Mouse (Mus musculus) midbrain, embryonic 13.5 days (tissue): ENCODE data around the gene Dpyd. TPM values are rescaled to one million over a fixed set of nuclear protein-coding genes. Genes with fewer than 3 reads are reported as not detected.
A peak's percentile ranks its signal among the peaks of the same experiment; 100 is the strongest.

Experiments
- ATAC-seq: fragments of 200-750 bp; cut with Nextera tagmentation; 2 replicates; pipeline ENCODE4 v1.8.0; 2017; ENCODE audit warnings: mild to moderate bottlenecking, moderate TSS enrichment, moderate library complexity
- H3K27ac ChIP-seq: fragments of 300-500 bp; sonication (generic); 2 replicates; pipeline ENCODE4 v1.5.1; 2015; ENCODE audit warnings: inconsistent platforms, mild to moderate bottlenecking, moderate library complexity
- H3K27me3 ChIP-seq: fragments of 300-500 bp; sonication (generic); 2 replicates; pipeline ENCODE4 v1.6.1; 2015; ENCODE audit warnings: mild to moderate bottlenecking, inconsistent platforms
- H3K36me3 ChIP-seq: fragments of 300-500 bp; sonication (generic); 2 replicates; pipeline ENCODE4 v1.6.1; 2015; ENCODE audit warnings: mild to moderate bottlenecking, inconsistent platforms
- H3K4me1 ChIP-seq: fragments of 300-500 bp; sonication (generic); replicated peaks from 2 replicates; pipeline ENCODE4 v1.6.1; 2015; ENCODE audit warnings: inconsistent platforms
- H3K4me2 ChIP-seq: fragments of 300-500 bp; sonication (generic); replicated peaks from 2 replicates; pipeline ENCODE4 v1.6.1; 2015; ENCODE audit warnings: moderate library complexity, mild to moderate bottlenecking, inconsistent platforms
- H3K4me3 ChIP-seq: fragments of 300-500 bp; sonication (generic); replicated peaks from 2 replicates; pipeline ENCODE4 v1.5.1; 2015; ENCODE audit warnings: mild to moderate bottlenecking, inconsistent platforms
- H3K9ac ChIP-seq: fragments of 300-500 bp; sonication (generic); replicated peaks from 2 replicates; pipeline ENCODE4 v1.6.1; 2015; ENCODE audit warnings: mild to moderate bottlenecking, inconsistent platforms
- H3K9me3 ChIP-seq: fragments of 300-500 bp; sonication (generic); 2 replicates; pipeline ENCODE4 v1.6.1; 2016; ENCODE audit warnings: mild to moderate bottlenecking, inconsistent platforms
- WGBS: fragments of 180-500 bp; shearing (Covaris S2); methylation state at CpG from one replicate; pipeline ENCODE4 v1.1.7; 2015; 5-methylcytosine and 5-hydroxymethylcytosine counted together
- polyA plus RNA-seq: library from polyadenylated mRNA; unstranded; fragments of >200 nt; fragmentation: Nextera tagmentation; extraction: Ambion mirVana; gene quantifications from 2 replicates; pipeline ENCODE4 v1.2.1, GENCODE M21; 2015

Dpyd gene
- polyA plus RNA-seq, 1 experiment from 2014 or later: 3.6 TPM

DNA sequence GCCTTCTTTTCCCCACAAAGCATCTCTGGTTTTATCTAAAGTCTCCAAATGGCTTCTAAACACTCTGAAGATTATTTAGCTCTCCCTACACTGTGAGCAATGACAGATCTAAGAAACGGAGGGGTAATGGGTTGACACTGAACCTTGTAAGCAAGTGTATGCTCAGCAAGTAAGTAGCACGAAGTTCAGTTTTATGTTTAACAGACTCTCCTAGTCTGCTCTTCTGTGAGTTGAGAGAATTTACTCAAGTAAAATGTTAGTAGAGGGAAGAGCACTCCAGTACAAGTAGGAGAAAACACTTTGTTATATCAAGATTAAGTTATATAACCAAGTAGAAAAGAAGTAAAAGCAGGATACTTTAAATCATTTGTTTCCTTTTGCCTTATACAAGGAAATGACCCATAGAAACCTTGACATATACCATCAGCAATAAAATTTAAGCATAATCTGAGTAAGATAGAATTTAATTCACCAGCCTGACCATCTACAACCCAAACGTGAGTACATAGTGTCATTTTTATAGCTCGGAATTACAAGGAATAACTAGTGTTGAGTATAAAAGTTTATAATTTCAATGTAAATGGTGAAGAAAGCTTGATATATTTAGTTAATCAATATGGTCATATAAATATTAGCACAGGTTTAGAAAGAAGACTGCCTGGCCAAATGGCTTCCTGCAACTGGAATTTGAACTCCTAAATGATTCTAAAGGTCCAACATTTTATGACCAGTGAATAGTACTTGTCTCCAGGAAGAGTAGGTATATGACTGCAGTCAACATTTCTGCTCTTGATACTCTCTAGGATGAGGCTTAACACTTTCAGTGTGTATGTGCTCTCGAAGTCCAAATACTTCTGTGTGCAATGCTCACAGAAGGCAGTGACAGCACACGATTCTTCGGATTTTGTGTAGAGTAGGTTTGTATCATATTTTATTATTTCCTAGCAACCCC lies 40.0 kb downstream of the Dpyd start:
- Histone ChIP-seq H3K4me2 (no peak overlapping the region), H3K9me3 (no peaks in the 10 kb centered on the region), H3K27ac (no peak overlapping the region), H3K9ac (no peak overlapping the region), H3K4me3 (no peak overlapping the region), H3K27me3 (no peaks in the 10 kb centered on the region), H3K36me3 (no peaks in the 10 kb centered on the region), H3K4me1 (no peaks in the 10 kb centered on the region)
- 96% methylated on average over 7 of the region's 7 CpGs for WGBS
- no peak for ATAC-seq

GRCm38 (mm10) chr3:118608708-118609107 lies 46.8 kb downstream of the Dpyd start:
- Histone ChIP-seq H3K4me1 (no peaks in the 10 kb centered on the region), H3K4me2 (no peak overlapping the region), H3K9ac (no peak overlapping the region), H3K9me3 (no peaks in the 10 kb centered on the region), H3K4me3 (no peak overlapping the region), H3K36me3 (no peaks in the 10 kb centered on the region), H3K27me3 (no peaks in the 10 kb centered on the region), H3K27ac (no peak overlapping the region)
- WGBS: 58% methylated on average over 4 of the region's 4 CpGs
- ATAC-seq: no peak

GRCm38 (mm10) chr3:118626455-118627375 lies 64.8 kb downstream of the Dpyd start:
- Histone ChIP-seq H3K9ac (no peak overlapping the region), H3K9me3 (no peaks in the 10 kb centered on the region), H3K4me3 (no peak overlapping the region), H3K4me2 (no peak overlapping the region), H3K4me1 (peaks cover 9% of the 10 kb centered on the region), H3K27ac (peak overlapping the region; percentile 39; the same call in 1 of the 2 replicates), H3K27me3 (no peaks in the 10 kb centered on the region), H3K36me3 (no peaks in the 10 kb centered on the region)
- WGBS: 28% methylated on average over 9 of the region's 9 CpGs
- ATAC-seq: peak; percentile 92

- no peaks in the 10 kb centered on the region for H3K27me3 ChIP-seq
- no peaks in the 10 kb centered on the region for H3K36me3 ChIP-seq
- WGBS: 91% methylated on average over 1 of the region's 1 CpGs
- H3K27ac ChIP-seq: no peak overlapping the region
- H3K4me1 ChIP-seq: peaks cover 9% of the 10 kb centered on the region
- no peak overlapping the region for H3K4me2 ChIP-seq
- no peak overlapping the region for H3K4me3 ChIP-seq
- no peak for ATAC-seq
- H3K9me3 ChIP-seq: no peaks in the 10 kb centered on the region
- no peak overlapping the region for H3K9ac ChIP-seq
These were observed 67.8 kb downstream of the Dpyd start for GRCm38 (mm10) chr3:118629737-118630136.

DNA sequence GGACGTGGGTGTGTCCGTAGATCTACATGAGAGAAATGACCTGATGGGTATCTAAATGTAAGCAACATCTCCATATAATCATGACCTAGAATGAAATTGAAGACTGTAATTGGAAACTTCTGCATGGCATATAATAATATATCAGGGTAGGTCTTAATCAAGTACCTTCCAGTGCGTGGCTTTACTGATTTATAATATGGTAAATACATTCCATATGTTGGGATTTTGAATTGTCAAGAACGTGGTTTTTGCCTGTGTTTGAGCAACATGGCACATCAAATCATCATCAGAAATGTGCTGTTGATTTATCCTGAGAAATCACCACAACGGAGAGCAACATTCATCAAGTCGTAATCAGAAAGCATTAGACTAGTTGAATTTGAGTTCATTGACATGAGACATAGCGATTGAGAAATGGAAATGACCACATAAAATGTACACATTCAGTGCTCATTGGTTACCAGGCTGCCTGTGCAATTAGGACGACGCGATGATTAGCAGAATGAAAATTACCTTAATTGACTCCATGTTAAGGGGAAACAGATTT lies 84.2 kb downstream of the Dpyd start:
- H3K36me3 ChIP-seq: no peaks in the 10 kb centered on the region
- WGBS: 88% methylated on average over 10 of the region's 10 CpGs
- no peak for ATAC-seq

GRCm38 (mm10) chr3:118663987-118664692 lies 102.2 kb downstream of the Dpyd start:
- Histone ChIP-seq H3K36me3 (no peaks in the 10 kb centered on the region), H3K9me3 (no peaks in the 10 kb centered on the region), H3K4me1 (no peaks in the 10 kb centered on the region), H3K4me2 (no peak overlapping the region), H3K27me3 (no peaks in the 10 kb centered on the region), H3K4me3 (no peak overlapping the region), H3K27ac (no peak overlapping the region), H3K9ac (no peak overlapping the region)
- ATAC-seq: no peak
- 50% methylated on average over 5 of the region's 5 CpGs for WGBS

More for the DNA sequence above, 84.2 kb downstream of the Dpyd start:
- Histone ChIP-seq H3K4me2 (no peak overlapping the region), H3K9ac (no peak overlapping the region), H3K27ac (no peak overlapping the region), H3K4me3 (no peak overlapping the region), H3K9me3 (no peaks in the 10 kb centered on the region), H3K27me3 (no peaks in the 10 kb centered on the region), H3K4me1 (no peaks in the 10 kb centered on the region)

- peak overlapping the region; percentile 5; the same call in 1 of the 2 replicates for H3K4me3 ChIP-seq
- H3K27ac ChIP-seq: peak overlapping the region; percentile 32; the same call in 1 of the 2 replicates
- H3K36me3 ChIP-seq: no peaks in the 10 kb centered on the region
- WGBS: 23% methylated on average over 10 of the region's 10 CpGs
- no peak overlapping the region for H3K9ac ChIP-seq
- peaks cover 11% of the 10 kb centered on the region for H3K4me1 ChIP-seq
- H3K27me3 ChIP-seq: no peaks in the 10 kb centered on the region
- peak; percentile 86 for ATAC-seq
- H3K4me2 ChIP-seq: peak overlapping the region; percentile 43
- H3K9me3 ChIP-seq: no peaks in the 10 kb centered on the region
These were observed 112.3 kb downstream of the Dpyd start for GRCm38 (mm10) chr3:118674121-118674745.

DNA sequence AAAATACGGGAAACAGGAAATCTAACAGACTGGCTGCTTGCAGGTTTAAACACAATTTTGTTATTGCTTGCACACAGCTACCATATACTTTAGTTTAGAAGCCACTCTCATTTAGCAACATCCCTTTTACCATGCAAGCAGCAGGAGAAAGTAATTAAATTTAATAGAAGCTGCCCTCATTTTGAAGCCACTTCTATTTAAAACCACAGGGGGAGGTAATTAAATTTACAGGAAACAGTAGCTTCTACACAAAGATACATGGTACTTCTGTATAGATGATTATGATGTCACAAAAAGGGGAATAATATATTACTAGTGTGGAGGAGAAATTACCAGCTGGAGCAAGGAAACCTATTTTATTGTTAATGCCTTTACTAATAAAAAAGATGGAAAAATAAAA lies 113.5 kb downstream of the Dpyd start:
- no peak for ATAC-seq
- Histone ChIP-seq H3K36me3 (no peaks in the 10 kb centered on the region), H3K4me1 (peaks cover 11% of the 10 kb centered on the region), H3K9ac (no peak overlapping the region), H3K27me3 (no peaks in the 10 kb centered on the region), H3K4me2 (no peak overlapping the region), H3K4me3 (no peak overlapping the region), H3K27ac (no peak overlapping the region), H3K9me3 (no peaks in the 10 kb centered on the region)
- WGBS: 38% methylated on average over 1 of the region's 1 CpGs

GRCm38 (mm10) chr3:118676052-118676777 lies 114.3 kb downstream of the Dpyd start:
- no peak overlapping the region for H3K4me2 ChIP-seq
- H3K4me3 ChIP-seq: no peak overlapping the region
- H3K27me3 ChIP-seq: no peaks in the 10 kb centered on the region
- 42% methylated on average over 7 of the region's 7 CpGs for WGBS
- H3K36me3 ChIP-seq: no peaks in the 10 kb centered on the region
- H3K9ac ChIP-seq: no peak overlapping the region
- H3K9me3 ChIP-seq: no peaks in the 10 kb centered on the region
- no peak for ATAC-seq
- H3K27ac ChIP-seq: no peak overlapping the region
- H3K4me1 ChIP-seq: peaks cover 11% of the 10 kb centered on the region

GRCm38 (mm10) chr3:118680803-118681202 lies 118.9 kb downstream of the Dpyd start:
- WGBS: 54% methylated on average over 4 of the region's 4 CpGs

More at GRCm38 (mm10) chr3:118680803-118681202, 118.9 kb downstream of the Dpyd start:
- Histone ChIP-seq H3K4me1 (peaks cover 5% of the 10 kb centered on the region; the same call in 1 of the 2 replicates), H3K36me3 (no peaks in the 10 kb centered on the region), H3K4me2 (no peak overlapping the region), H3K9ac (no peak overlapping the region), H3K27me3 (no peaks in the 10 kb centered on the region), H3K4me3 (no peak overlapping the region), H3K9me3 (no peaks in the 10 kb centered on the region), H3K27ac (no peak overlapping the region)
- no peak for ATAC-seq
